Mouse (Mus musculus): ENCODE results near the gene Sowaha. TPM values are rescaled to one million over a fixed set of nuclear protein-coding genes. Genes with fewer than 3 reads are reported as not detected.
"Not testable (repeated sequence)": the region's sequence is repeated elsewhere in the genome, so short reads cannot be mapped to it uniquely, and the experiment has no call there.

Sowaha gene
- polyA plus RNA-seq, 1 experiment from 2014 or later: 0.28 TPM

- DNase-seq (ENCODE audit: low spot score) (peak; percentile 96), ATAC-seq (replicated peaks; ENCODE audit: low FRiP score, low TSS enrichment, low read depth) (peak; percentile 94)
- Histone ChIP-seq H3K4me2 (ENCODE audit: low read length) (peak within 1 kb of the TSS; percentile 94), H3K4me1 (replicated peaks; ENCODE audit: control insufficient read depth, insufficient read depth, low read length) (peaks cover 9% of the 10 kb centered on the region), H3K9ac (ENCODE audit: low read length) (peak within 1 kb of the TSS; percentile 86), H3K27ac (ENCODE audit: low read depth) (peak within 1 kb of the TSS; percentile 77), H3K9me3 (ENCODE audit: control insufficient read depth, low read length) (no peaks in the 10 kb centered on the region), H3K27me3 (replicated peaks; ENCODE audit: control insufficient read depth, insufficient read depth, low read length) (no peaks in the 10 kb centered on the region), H3K4me3 (ENCODE audit: low read depth, low read length) (peak within 1 kb of the TSS; percentile 95), H3K36me3 (ENCODE audit: control insufficient read depth, insufficient read depth, low read length) (peaks cover 19% of the 10 kb centered on the region)
- WGBS: under 1% methylated on average over 44 of the region's 44 CpGs
Observed at GRCm38 (mm10) chr11:53430670-53431346, 49.3 kb downstream of the Sowaha start, which contains the start of the genes Uqcrq and Gdf9. Gene Uqcrq, minus strand, starts transcription at chr11:53430831. Gene Gdf9, plus strand, starts transcription at chr11:53431023.

GRCm38 (mm10) chr11:53430300-53430669 is 49.8 kb downstream of the Sowaha start:
- ATAC-seq (replicated peaks; ENCODE audit: low FRiP score, low TSS enrichment, low read depth): peak; percentile 40
- Histone ChIP-seq H3K36me3 (ENCODE audit: control insufficient read depth, insufficient read depth, low read length) (peaks cover 19% of the 10 kb centered on the region), H3K4me2 (ENCODE audit: low read length) (peak overlapping the region; percentile 94), H3K4me1 (replicated peaks; ENCODE audit: control insufficient read depth, insufficient read depth, low read length) (peaks cover 9% of the 10 kb centered on the region), H3K9me3 (ENCODE audit: control insufficient read depth, low read length) (no peaks in the 10 kb centered on the region), H3K27me3 (replicated peaks; ENCODE audit: control insufficient read depth, insufficient read depth, low read length) (no peaks in the 10 kb centered on the region), H3K27ac (ENCODE audit: low read depth) (peak overlapping the region; percentile 77), H3K4me3 (ENCODE audit: low read depth, low read length) (peak overlapping the region; percentile 95), H3K9ac (ENCODE audit: low read length) (peak overlapping the region; percentile 86)
- WGBS: under 1% methylated on average over 34 of the region's 34 CpGs
- DNase-seq (ENCODE audit: low spot score): no peak

- Histone ChIP-seq H3K9me3 (ENCODE audit: control insufficient read depth, low read length) (no peaks in the 10 kb centered on the region), H3K27ac (ENCODE audit: low read depth) (no peak overlapping the region), H3K36me3 (ENCODE audit: control insufficient read depth, insufficient read depth, low read length) (peaks cover 19% of the 10 kb centered on the region), H3K9ac (ENCODE audit: low read length) (no peak overlapping the region), H3K4me1 (replicated peaks; ENCODE audit: control insufficient read depth, insufficient read depth, low read length) (peaks cover 9% of the 10 kb centered on the region), H3K4me3 (ENCODE audit: low read depth, low read length) (peak overlapping the region; percentile 95; the same call in 1 of the 2 replicates), H3K27me3 (replicated peaks; ENCODE audit: control insufficient read depth, insufficient read depth, low read length) (no peaks in the 10 kb centered on the region), H3K4me2 (ENCODE audit: low read length) (no peak overlapping the region)
- ATAC-seq (replicated peaks; ENCODE audit: low FRiP score, low TSS enrichment, low read depth): no peak
- DNase-seq (ENCODE audit: low spot score): no peak
Observed at GRCm38 (mm10) chr11:53429182-53429581, 50.9 kb downstream of the Sowaha start.

- peaks cover 19% of the 10 kb centered on the region for H3K36me3 ChIP-seq (ENCODE audit: control insufficient read depth, insufficient read depth, low read length)
- H3K27ac ChIP-seq (ENCODE audit: low read depth): no peak overlapping the region
- 92% methylated on average over 5 of the region's 5 CpGs for WGBS
- no peaks in the 10 kb centered on the region for H3K27me3 ChIP-seq (replicated peaks; ENCODE audit: control insufficient read depth, insufficient read depth, low read length)
- no peaks in the 10 kb centered on the region for H3K9me3 ChIP-seq (ENCODE audit: control insufficient read depth, low read length)
- H3K9ac ChIP-seq (ENCODE audit: low read length): no peak overlapping the region
- no peak overlapping the region for H3K4me3 ChIP-seq (ENCODE audit: low read depth, low read length)
- ATAC-seq (replicated peaks; ENCODE audit: low FRiP score, low TSS enrichment, low read depth) (no peak), DNase-seq (ENCODE audit: low spot score) (no peak)
- no peak overlapping the region for H3K4me2 ChIP-seq (ENCODE audit: low read length)
- H3K4me1 ChIP-seq (replicated peaks; ENCODE audit: control insufficient read depth, insufficient read depth, low read length): peaks cover 9% of the 10 kb centered on the region
Observed at GRCm38 (mm10) chr11:53428716-53429057, 51.4 kb downstream of the Sowaha start.

- no peak overlapping the region for H3K27ac ChIP-seq (ENCODE audit: low read depth)
- H3K9ac ChIP-seq (ENCODE audit: low read length): no peak overlapping the region
- DNase-seq (ENCODE audit: low spot score): no peak
- H3K9me3 ChIP-seq (ENCODE audit: control insufficient read depth, low read length): no peaks in the 10 kb centered on the region
- H3K27me3 ChIP-seq (replicated peaks; ENCODE audit: control insufficient read depth, insufficient read depth, low read length): no peaks in the 10 kb centered on the region
- H3K4me1 ChIP-seq (replicated peaks; ENCODE audit: control insufficient read depth, insufficient read depth, low read length): peaks cover 9% of the 10 kb centered on the region
- no peak for ATAC-seq (replicated peaks; ENCODE audit: low FRiP score, low TSS enrichment, low read depth)
- no peak overlapping the region for H3K4me2 ChIP-seq (ENCODE audit: low read length)
- 92% methylated on average over 3 of the region's 3 CpGs for WGBS
- H3K4me3 ChIP-seq (ENCODE audit: low read depth, low read length): no peak overlapping the region
- peaks cover 19% of the 10 kb centered on the region for H3K36me3 ChIP-seq (ENCODE audit: control insufficient read depth, insufficient read depth, low read length)
Observed at GRCm38 (mm10) chr11:53427993-53428715, 51.9 kb downstream of the Sowaha start.

- not testable (repeated sequence) for H3K27ac ChIP-seq (ENCODE audit: low read depth); H3K4me2 ChIP-seq (ENCODE audit: low read length); H3K9ac ChIP-seq (ENCODE audit: low read length); H3K9me3 ChIP-seq (ENCODE audit: control insufficient read depth, low read length); H3K27me3 ChIP-seq (replicated peaks; ENCODE audit: control insufficient read depth, insufficient read depth, low read length); H3K4me3 ChIP-seq (ENCODE audit: low read depth, low read length); DNase-seq (ENCODE audit: low spot score); ATAC-seq (replicated peaks; ENCODE audit: low FRiP score, low TSS enrichment, low read depth); H3K4me1 ChIP-seq (replicated peaks; ENCODE audit: control insufficient read depth, insufficient read depth, low read length)
- H3K36me3 ChIP-seq (ENCODE audit: control insufficient read depth, insufficient read depth, low read length): peaks cover 20% of the 10 kb centered on the region
- 83% methylated on average over 3 of the region's 3 CpGs for WGBS
Observed at GRCm38 (mm10) chr11:53426914-53427313, 53.2 kb downstream of the Sowaha start.

Other genes with a start within 250 kb of the Sowaha start
- gene Hspa4, start 179.8 kb downstream of the Sowaha start, polyA plus RNA-seq (2014; fragmentation: Nextera tagmentation; extraction: Ambion mirVana): 105 and 110 TPM in 2 replicates
- gene Zcchc10, start 155.6 kb downstream of the Sowaha start, polyA plus RNA-seq (2014; fragmentation: Nextera tagmentation; extraction: Ambion mirVana): 22.4 and 22.5 TPM in 2 replicates
- 48.1 and 56.6 TPM in 2 replicates for gene Aff4, start 129.4 kb downstream of the Sowaha start, polyA plus RNA-seq (2014; fragmentation: Nextera tagmentation; extraction: Ambion mirVana)
- not detected in 2 replicates for gene Leap2, start 57.1 kb downstream of the Sowaha start, polyA plus RNA-seq (2014; fragmentation: Nextera tagmentation; extraction: Ambion mirVana)
- gene Uqcrq, start 49.4 kb downstream of the Sowaha start, polyA plus RNA-seq (2014; fragmentation: Nextera tagmentation; extraction: Ambion mirVana): 645 and 717 TPM in 2 replicates
- 1.5 and 1.7 TPM in 2 replicates for gene Gdf9, start 49.3 kb downstream of the Sowaha start, polyA plus RNA-seq (2014; fragmentation: Nextera tagmentation; extraction: Ambion mirVana)
- gene Gm10447, start 23.2 kb downstream of the Sowaha start, polyA plus RNA-seq (2014; fragmentation: Nextera tagmentation; extraction: Ambion mirVana): not detected in 2 replicates
- 0.97 and 1.4 TPM in 2 replicates for gene Shroom1, start 23.1 kb downstream of the Sowaha start, polyA plus RNA-seq (2014; fragmentation: Nextera tagmentation; extraction: Ambion mirVana)
- gene Gm9837, start 9.8 kb downstream of the Sowaha start, polyA plus RNA-seq (2014; fragmentation: Nextera tagmentation; extraction: Ambion mirVana): not detected in 2 replicates
- not detected in 2 replicates for gene Gm9945, start 108 bp downstream of the Sowaha start, polyA plus RNA-seq (2014; fragmentation: Nextera tagmentation; extraction: Ambion mirVana)
- 20.7 and 22.7 TPM in 2 replicates for gene Sept8, start 39.0 kb upstream of the Sowaha start, polyA plus RNA-seq (2014; fragmentation: Nextera tagmentation; extraction: Ambion mirVana)
- 58.7 and 63.5 TPM in 2 replicates for gene Kif3a, start 87.1 kb upstream of the Sowaha start, polyA plus RNA-seq (2014; fragmentation: Nextera tagmentation; extraction: Ambion mirVana)
- 1.1 and 1.2 TPM in 2 replicates for gene Il4, start 138.4 kb upstream of the Sowaha start, polyA plus RNA-seq (2014; fragmentation: Nextera tagmentation; extraction: Ambion mirVana)
- not detected in 2 replicates for gene Il13, start 154.4 kb upstream of the Sowaha start, polyA plus RNA-seq (2014; fragmentation: Nextera tagmentation; extraction: Ambion mirVana)
- gene Rad50, start 227.0 kb upstream of the Sowaha start, polyA plus RNA-seq (2014; fragmentation: Nextera tagmentation; extraction: Ambion mirVana): 29.5 and 29.8 TPM in 2 replicates
- not detected in 2 replicates for gene Il5, start 240.5 kb upstream of the Sowaha start, polyA plus RNA-seq (2014; fragmentation: Nextera tagmentation; extraction: Ambion mirVana)